Mouse (Mus musculus): ENCODE measurements at regions not wholly inside any gene's neighbourhood (a gene's known extent, or its start where the extent isn't known, plus 50 kb on each side); places are given as distances from the start of the nearest gene placed in this dataset.

GRCm38 (mm10) chr1:158181296-158181695 lies 174.8 kb downstream of the Brinp2 start:
- DNase-seq: no peak

- DNase-seq: no peak
Observed at GRCm38 (mm10) chr1:158187651-158188050, 168.5 kb downstream of the Brinp2 start.

GRCm38 (mm10) chr1:158192841-158193551 lies 163.1 kb downstream of the Brinp2 start:
- no peak for DNase-seq

- no peak for DNase-seq
Observed at GRCm38 (mm10) chr1:158193968-158194565, 162.1 kb downstream of the Brinp2 start.

Measured in kidney, adult 9 months (tissue).